Mouse (Mus musculus): ENCODE data around the gene Mmp11. TPM values are rescaled to one million over a fixed set of nuclear protein-coding genes. Genes with fewer than 3 reads are reported as not detected.
"Not testable (repeated sequence)": the region's sequence is repeated elsewhere in the genome, so short reads cannot be mapped to it uniquely, and the experiment has no call there.

Mmp11 gene
- polyA plus RNA-seq, 1 experiment from 2014 or later: 2.8 TPM

DNA sequence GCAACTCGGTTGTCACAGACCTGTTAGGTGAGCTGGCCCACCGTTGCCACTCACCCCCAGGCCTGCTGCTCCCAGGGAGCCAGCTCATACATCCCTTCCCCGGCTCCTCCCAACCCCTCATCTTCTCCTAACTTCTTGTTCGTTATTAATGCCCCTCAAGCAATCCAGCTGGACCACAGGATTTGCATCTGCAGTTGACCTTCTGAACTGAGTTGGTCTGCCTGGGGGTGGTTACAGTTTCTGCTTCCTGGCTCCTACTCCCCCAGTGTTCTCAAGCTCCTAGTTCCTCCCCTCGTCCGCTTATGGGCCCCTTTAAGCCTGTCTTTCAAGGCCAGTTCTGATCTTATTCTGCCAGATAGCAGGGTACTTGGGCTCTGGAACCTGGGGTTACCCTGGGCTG, 41.7 kb downstream of the Mmp11 start:
- Histone ChIP-seq H3K27ac (ENCODE audit: low read depth) (no peak overlapping the region), H3K4me2 (ENCODE audit: low read depth, low read length) (no peak overlapping the region), H3K36me3 (replicated peaks; ENCODE audit: insufficient read depth, low read length) (peaks cover 28% of the 10 kb centered on the region), H3K4me1 (ENCODE audit: insufficient read depth) (peaks cover 10% of the 10 kb centered on the region), H3K9ac (replicated peaks) (no peak overlapping the region), H3K4me3 (ENCODE audit: low read depth, low read length) (no peak overlapping the region), H3K27me3 (ENCODE audit: insufficient read depth, low read length) (no peaks in the 10 kb centered on the region), H3K9me3 (ENCODE audit: low read length) (no peaks in the 10 kb centered on the region)
- TF ChIP-seq CTCF (IDR thresholded peaks at IDR 0.05; ENCODE audit: low read depth) (no peak), EP300 (IDR thresholded peaks at IDR 0.05; ENCODE audit: low read depth) (no peak)
- 69% methylated on average over 6 of the region's 6 CpGs for WGBS (ENCODE audit: insufficient replicate concordance)
- DNase-seq: no peak
- no peak for ATAC-seq

DNA sequence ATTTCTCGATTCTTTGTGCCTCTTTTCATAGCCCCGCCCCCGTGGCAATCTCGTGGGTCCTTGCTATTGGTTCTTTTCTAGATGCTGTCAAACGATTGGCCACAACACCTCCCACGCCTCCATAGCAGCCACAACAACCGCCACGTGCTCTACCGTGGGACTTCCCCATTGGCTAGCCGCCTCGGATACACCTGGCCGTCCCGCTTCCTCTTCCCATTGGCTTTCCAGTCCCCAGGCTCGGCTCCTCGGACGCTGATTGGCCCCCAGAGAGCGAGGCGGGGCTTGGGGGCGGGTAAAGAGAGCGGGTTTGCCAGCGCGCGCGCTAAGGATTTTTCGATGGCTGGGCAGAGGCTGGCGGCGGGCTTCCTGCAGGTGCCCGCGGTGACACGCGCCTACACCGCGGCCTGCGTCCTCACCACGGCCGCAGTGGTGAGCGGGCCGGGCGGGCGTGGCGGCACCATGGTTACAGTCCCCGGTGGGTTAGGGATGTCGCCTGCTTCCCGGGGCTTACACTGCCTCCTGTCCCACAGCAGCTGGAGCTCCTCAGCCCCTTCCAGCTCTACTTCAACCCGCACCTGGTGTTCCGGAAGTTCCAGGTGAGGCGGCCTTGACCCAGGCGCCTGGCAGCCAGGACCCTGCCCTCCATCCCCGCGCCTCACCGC, 43.1 kb downstream of the Mmp11 start, which contains the start of gene Derl3:
TSS of gene Derl3 (plus strand) at position 325 of the 662 bp plus-strand sequence.
- H3K4me1 ChIP-seq (ENCODE audit: insufficient read depth): peaks cover 6% of the 10 kb centered on the region
- peaks cover 24% of the 10 kb centered on the region for H3K36me3 ChIP-seq (replicated peaks; ENCODE audit: insufficient read depth, low read length)
- H3K4me3 ChIP-seq (ENCODE audit: low read depth, low read length): peak within 1 kb of the TSS; percentile 41
- WGBS (ENCODE audit: insufficient replicate concordance): 2% methylated on average over 47 of the region's 51 CpGs
- TF ChIP-seq EP300 (IDR thresholded peaks at IDR 0.05; ENCODE audit: low read depth) (peak; percentile 44; the same call in 1 of the 2 replicates), CTCF (IDR thresholded peaks at IDR 0.05; ENCODE audit: low read depth) (no peak)
- H3K27ac ChIP-seq (ENCODE audit: low read depth): 0 out of 2 replicates have a peak within 1 kb of the TSS, but pooled peaks have one; percentile 25
- H3K27me3 ChIP-seq (ENCODE audit: insufficient read depth, low read length): no peaks in the 10 kb centered on the region
- H3K9ac ChIP-seq (replicated peaks): 0 out of 2 replicates have a peak within 1 kb of the TSS, but pooled peaks have one; percentile 24
- peak; percentile 100 for ATAC-seq
- peak; percentile 95 for DNase-seq
- peak within 1 kb of the TSS; percentile 80 for H3K4me2 ChIP-seq (ENCODE audit: low read depth, low read length)
- H3K9me3 ChIP-seq (ENCODE audit: low read length): no peaks in the 10 kb centered on the region

DNA sequence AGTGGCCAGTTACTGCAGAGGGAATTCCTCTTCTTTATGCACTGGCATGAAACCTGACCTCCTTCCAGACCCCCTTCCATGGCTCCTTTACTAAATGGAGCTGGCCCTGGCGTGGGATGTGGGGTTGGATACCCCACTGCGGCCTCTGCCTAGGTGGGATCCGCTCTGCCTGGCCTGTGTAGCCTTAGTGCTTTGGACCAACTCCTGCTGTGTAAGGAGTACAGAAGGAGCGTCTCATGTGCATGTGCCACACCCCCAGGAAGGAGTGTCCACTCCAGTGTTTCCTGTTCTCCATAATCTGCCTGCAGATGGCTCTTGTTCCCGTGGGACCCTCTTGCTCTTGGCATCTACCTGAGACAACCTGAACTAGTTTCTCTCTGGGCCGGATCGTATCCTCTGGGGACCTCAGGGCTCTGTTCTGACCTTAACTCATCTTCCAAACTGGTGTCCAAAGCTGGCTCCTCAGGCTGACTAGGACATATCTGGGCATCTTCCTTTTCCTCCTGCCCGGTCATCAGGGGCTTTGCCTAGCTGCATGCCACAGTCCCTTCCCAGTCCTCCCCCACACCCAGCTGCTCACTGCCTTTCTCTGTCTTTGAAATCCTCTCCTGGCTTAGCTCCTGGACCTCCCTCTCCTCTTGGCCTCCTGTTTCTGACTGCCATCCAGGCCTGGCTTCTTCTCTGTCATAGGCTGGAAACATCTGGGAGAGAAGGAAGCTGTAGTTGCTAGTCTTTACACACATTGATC, 46.7 kb downstream of the Mmp11 start:
- Histone ChIP-seq H3K27ac (ENCODE audit: low read depth) (no peak overlapping the region), H3K4me1 (ENCODE audit: insufficient read depth) (peaks cover 6% of the 10 kb centered on the region), H3K4me3 (ENCODE audit: low read depth, low read length) (no peak overlapping the region), H3K27me3 (ENCODE audit: insufficient read depth, low read length) (no peaks in the 10 kb centered on the region), H3K4me2 (ENCODE audit: low read depth, low read length) (no peak overlapping the region), H3K9me3 (ENCODE audit: low read length) (no peaks in the 10 kb centered on the region), H3K36me3 (replicated peaks; ENCODE audit: insufficient read depth, low read length) (no peaks in the 10 kb centered on the region; the same call in 1 of the 2 replicates), H3K9ac (replicated peaks) (no peak overlapping the region)
- TF ChIP-seq EP300 (IDR thresholded peaks at IDR 0.05; ENCODE audit: low read depth) (no peak), CTCF (IDR thresholded peaks at IDR 0.05; ENCODE audit: low read depth) (no peak)
- no peak for ATAC-seq
- no peak for DNase-seq
- 62% methylated on average over 8 of the region's 8 CpGs for WGBS (ENCODE audit: insufficient replicate concordance)

DNA sequence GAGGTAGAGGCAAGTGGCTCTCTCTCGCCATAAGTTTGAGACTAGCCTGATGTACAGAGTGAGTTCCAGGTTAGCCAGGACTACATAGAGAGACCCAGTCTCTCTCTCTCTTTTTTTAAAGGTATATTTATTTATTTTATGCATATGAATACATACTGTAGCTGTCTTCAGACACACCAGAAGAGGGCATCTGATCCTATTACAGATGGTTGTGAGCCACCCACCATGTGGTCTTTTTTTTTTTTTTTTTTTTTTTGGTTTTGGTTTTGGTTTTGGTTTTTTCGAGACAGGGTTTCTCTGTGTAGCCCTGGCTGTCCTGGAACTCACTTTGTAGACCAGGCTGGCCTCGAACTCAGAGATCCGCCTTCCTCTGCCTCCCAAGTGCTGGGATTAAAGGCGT, 48.8 kb downstream of the Mmp11 start:
- H3K9ac ChIP-seq (replicated peaks); H3K27me3 ChIP-seq (ENCODE audit: insufficient read depth, low read length); H3K27ac ChIP-seq (ENCODE audit: low read depth); H3K4me2 ChIP-seq (ENCODE audit: low read depth, low read length); ATAC-seq; H3K4me3 ChIP-seq (ENCODE audit: low read depth, low read length); DNase-seq; H3K36me3 ChIP-seq (replicated peaks; ENCODE audit: insufficient read depth, low read length); H3K9me3 ChIP-seq (ENCODE audit: low read length); H3K4me1 ChIP-seq (ENCODE audit: insufficient read depth): not testable (repeated sequence)
- WGBS (ENCODE audit: insufficient replicate concordance): 75% methylated on average over 5 of the region's 5 CpGs

DNA sequence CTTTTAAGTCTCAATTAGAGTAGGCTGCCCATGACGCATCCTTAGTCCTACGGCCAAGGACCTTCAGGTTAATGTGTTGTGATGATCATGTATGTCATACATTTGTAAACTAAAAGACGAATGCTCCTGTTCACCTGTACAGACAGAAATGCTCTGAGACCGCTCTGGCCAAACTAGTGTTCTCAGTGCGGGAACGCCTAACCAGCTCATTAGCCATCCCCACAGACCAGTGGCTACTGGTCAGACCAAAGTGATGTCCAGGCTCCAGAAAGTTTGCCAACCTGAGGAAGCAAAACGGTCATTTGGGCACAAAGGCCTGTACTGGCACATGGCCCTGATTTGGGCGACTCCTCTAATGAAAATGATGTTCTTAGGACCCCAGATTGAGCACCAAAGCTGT, 51.6 kb downstream of the Mmp11 start:
- WGBS (ENCODE audit: insufficient replicate concordance): 85% methylated on average over 8 of the region's 8 CpGs
- DNase-seq (no peak), ATAC-seq (no peak)
- H3K27me3 ChIP-seq (ENCODE audit: insufficient read depth, low read length): peaks cover 4% of the 10 kb centered on the region; the same call in 1 of the 2 replicates
- H3K27ac ChIP-seq (ENCODE audit: low read depth): no peak overlapping the region
- H3K4me3 ChIP-seq (ENCODE audit: low read depth, low read length): no peak overlapping the region
- H3K4me2 ChIP-seq (ENCODE audit: low read depth, low read length): no peak overlapping the region
- no peaks in the 10 kb centered on the region for H3K9me3 ChIP-seq (ENCODE audit: low read length)
- TF ChIP-seq CTCF (IDR thresholded peaks at IDR 0.05; ENCODE audit: low read depth) (no peak), EP300 (IDR thresholded peaks at IDR 0.05; ENCODE audit: low read depth) (no peak)
- no peak overlapping the region for H3K9ac ChIP-seq (replicated peaks)
- H3K36me3 ChIP-seq (replicated peaks; ENCODE audit: insufficient read depth, low read length): no peaks in the 10 kb centered on the region
- 0 out of 2 replicates have a peak, but pooled peaks cover 4% of the 10 kb centered on the region for H3K4me1 ChIP-seq (ENCODE audit: insufficient read depth)

DNA sequence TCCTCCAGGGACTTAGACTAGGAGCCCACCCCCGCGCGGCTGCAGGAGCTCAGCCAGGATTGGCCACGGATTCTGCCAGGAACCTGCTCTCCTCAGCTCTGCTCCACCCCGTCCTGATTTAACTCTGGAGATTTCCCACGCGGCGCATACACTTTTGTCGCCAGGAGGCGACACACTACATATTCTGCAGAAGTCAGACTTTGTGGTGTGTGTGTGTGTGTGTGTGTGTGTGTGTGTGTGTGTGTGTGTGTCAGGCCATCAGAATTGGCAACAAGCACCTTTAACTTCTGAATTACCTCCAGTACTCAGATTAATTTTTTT, 53.1 kb downstream of the Mmp11 start:
- 2% methylated on average over 10 of the region's 10 CpGs for WGBS (ENCODE audit: insufficient replicate concordance)
- peak; percentile 79 for DNase-seq
- Histone ChIP-seq H3K27ac (ENCODE audit: low read depth) (peak overlapping the region; percentile 92), H3K27me3 (ENCODE audit: insufficient read depth, low read length) (peaks cover 4% of the 10 kb centered on the region; the same call in 1 of the 2 replicates), H3K9ac (replicated peaks) (peak overlapping the region; percentile 44), H3K4me1 (ENCODE audit: insufficient read depth) (0 out of 2 replicates have a peak, but pooled peaks cover 5% of the 10 kb centered on the region), H3K36me3 (replicated peaks; ENCODE audit: insufficient read depth, low read length) (no peaks in the 10 kb centered on the region), H3K9me3 (ENCODE audit: low read length) (no peaks in the 10 kb centered on the region), H3K4me2 (ENCODE audit: low read depth, low read length) (peak overlapping the region; percentile 53), H3K4me3 (ENCODE audit: low read depth, low read length) (peak overlapping the region; percentile 15; the same call in 1 of the 2 replicates)
- no peak for TF ChIP-seq EP300 (IDR thresholded peaks at IDR 0.05; ENCODE audit: low read depth)
- TF ChIP-seq CTCF (IDR thresholded peaks at IDR 0.05; ENCODE audit: low read depth): peak; percentile 84
- peak; percentile 70 for ATAC-seq

All from liver, postnatal 0 days (tissue).